Mouse (Mus musculus): ENCODE results near the gene Mettl8. TPM values are rescaled to one million over a fixed set of nuclear protein-coding genes. Genes with fewer than 3 reads are reported as not detected.

The Mettl8 gene
- polyA plus RNA-seq, 1 experiment, result 21.1 TPM

- no peak overlapping the region for H3K9ac ChIP-seq (ENCODE audit: low read depth, poor library complexity, severe bottlenecking)
- TF ChIP-seq POLR2A (IDR thresholded peaks at IDR 0.05; ENCODE audit: insufficient read depth, low read length) (no peak), CTCF (IDR thresholded peaks at IDR 0.05; ENCODE audit: low read depth, low read length) (no peak), EP300 (IDR thresholded peaks at IDR 0.05; ENCODE audit: insufficient read depth, low read depth, low read length) (no peak)
- no peaks in the 10 kb centered on the region for H3K4me1 ChIP-seq (ENCODE audit: control insufficient read depth, insufficient read depth, low read length)
- no peak overlapping the region for H3K4me3 ChIP-seq (ENCODE audit: low read depth, low read length)
- no peak overlapping the region for H3K27ac ChIP-seq (ENCODE audit: insufficient read depth, low read length)
- H3K27me3 ChIP-seq (ENCODE audit: control insufficient read depth, insufficient read depth, low read length, poor library complexity, severe bottlenecking), result no peaks in the 10 kb centered on the region
- no peaks in the 10 kb centered on the region for H3K9me3 ChIP-seq (replicated peaks; ENCODE audit: control insufficient read depth, insufficient read depth, low read length, poor library complexity, severe bottlenecking)
- no peaks in the 10 kb centered on the region for H3K36me3 ChIP-seq (ENCODE audit: control insufficient read depth, insufficient read depth, low read length, poor library complexity, severe bottlenecking)
These were observed 85.1 kb downstream of the Mettl8 start for GRCm38 (mm10) chr2:70970158-70970741.

GRCm38 (mm10) chr2:70968305-70968704, 87.1 kb downstream of the Mettl8 start:
- no peak overlapping the region for H3K9ac ChIP-seq (ENCODE audit: low read depth, poor library complexity, severe bottlenecking)

GRCm38 (mm10) chr2:70967216-70967615, 88.2 kb downstream of the Mettl8 start:
- no peaks in the 10 kb centered on the region for H3K4me1 ChIP-seq (ENCODE audit: control insufficient read depth, insufficient read depth, low read length)
- H3K36me3 ChIP-seq (ENCODE audit: control insufficient read depth, insufficient read depth, low read length, poor library complexity, severe bottlenecking), result no peaks in the 10 kb centered on the region
- H3K4me3 ChIP-seq (ENCODE audit: low read depth, low read length), result no peak overlapping the region
- H3K27me3 ChIP-seq (ENCODE audit: control insufficient read depth, insufficient read depth, low read length, poor library complexity, severe bottlenecking), result no peaks in the 10 kb centered on the region
- H3K9ac ChIP-seq (ENCODE audit: low read depth, poor library complexity, severe bottlenecking), result no peak overlapping the region
- no peak for TF ChIP-seq CTCF (IDR thresholded peaks at IDR 0.05; ENCODE audit: low read depth, low read length)
- TF ChIP-seq EP300 (IDR thresholded peaks at IDR 0.05; ENCODE audit: insufficient read depth, low read depth, low read length), result no peak
- no peak for TF ChIP-seq POLR2A (IDR thresholded peaks at IDR 0.05; ENCODE audit: insufficient read depth, low read length)
- H3K27ac ChIP-seq (ENCODE audit: insufficient read depth, low read length), result no peak overlapping the region
- no peaks in the 10 kb centered on the region for H3K9me3 ChIP-seq (replicated peaks; ENCODE audit: control insufficient read depth, insufficient read depth, low read length, poor library complexity, severe bottlenecking)

More at GRCm38 (mm10) chr2:70968305-70968704, 87.1 kb downstream of the Mettl8 start:
- no peaks in the 10 kb centered on the region for H3K4me1 ChIP-seq (ENCODE audit: control insufficient read depth, insufficient read depth, low read length)
- H3K27me3 ChIP-seq (ENCODE audit: control insufficient read depth, insufficient read depth, low read length, poor library complexity, severe bottlenecking), result no peaks in the 10 kb centered on the region
- H3K27ac ChIP-seq (ENCODE audit: insufficient read depth, low read length), result no peak overlapping the region
- TF ChIP-seq EP300 (IDR thresholded peaks at IDR 0.05; ENCODE audit: insufficient read depth, low read depth, low read length) (no peak), CTCF (IDR thresholded peaks at IDR 0.05; ENCODE audit: low read depth, low read length) (no peak), POLR2A (IDR thresholded peaks at IDR 0.05; ENCODE audit: insufficient read depth, low read length) (no peak)
- no peaks in the 10 kb centered on the region for H3K9me3 ChIP-seq (replicated peaks; ENCODE audit: control insufficient read depth, insufficient read depth, low read length, poor library complexity, severe bottlenecking)
- H3K36me3 ChIP-seq (ENCODE audit: control insufficient read depth, insufficient read depth, low read length, poor library complexity, severe bottlenecking), result no peaks in the 10 kb centered on the region
- no peak overlapping the region for H3K4me3 ChIP-seq (ENCODE audit: low read depth, low read length)

DNA sequence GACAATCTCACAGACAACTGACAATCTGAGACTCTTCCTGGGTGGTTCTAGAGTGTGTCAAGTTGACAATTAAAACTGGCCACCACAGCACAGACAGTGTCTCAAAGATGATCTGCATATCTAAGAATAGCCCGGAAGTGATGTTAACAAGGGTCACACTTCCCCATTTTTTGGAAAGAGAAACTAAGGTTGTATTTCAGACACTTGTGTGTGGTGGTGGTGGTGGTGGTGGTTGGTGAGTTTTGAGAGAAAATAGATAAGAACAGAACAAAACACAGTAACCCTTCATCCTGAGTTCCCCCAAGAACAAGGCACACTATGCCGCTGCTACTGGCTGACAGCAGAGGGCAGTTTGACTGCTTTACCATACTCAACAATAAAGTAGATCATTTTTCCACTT, 90.6 kb downstream of the Mettl8 start:
- no peak overlapping the region for H3K4me3 ChIP-seq (ENCODE audit: low read depth, low read length)
- H3K27me3 ChIP-seq (ENCODE audit: control insufficient read depth, insufficient read depth, low read length, poor library complexity, severe bottlenecking), result no peaks in the 10 kb centered on the region
- H3K9me3 ChIP-seq (replicated peaks; ENCODE audit: control insufficient read depth, insufficient read depth, low read length, poor library complexity, severe bottlenecking), result no peaks in the 10 kb centered on the region
- H3K9ac ChIP-seq (ENCODE audit: low read depth, poor library complexity, severe bottlenecking), result no peak overlapping the region
- no peak overlapping the region for H3K27ac ChIP-seq (ENCODE audit: insufficient read depth, low read length)
- no peak for TF ChIP-seq POLR2A (IDR thresholded peaks at IDR 0.05; ENCODE audit: insufficient read depth, low read length)
- no peak for TF ChIP-seq EP300 (IDR thresholded peaks at IDR 0.05; ENCODE audit: insufficient read depth, low read depth, low read length)
- no peak for TF ChIP-seq CTCF (IDR thresholded peaks at IDR 0.05; ENCODE audit: low read depth, low read length)
- no peaks in the 10 kb centered on the region for H3K36me3 ChIP-seq (ENCODE audit: control insufficient read depth, insufficient read depth, low read length, poor library complexity, severe bottlenecking)
- H3K4me1 ChIP-seq (ENCODE audit: control insufficient read depth, insufficient read depth, low read length), result no peaks in the 10 kb centered on the region

GRCm38 (mm10) chr2:70962921-70963320, 92.5 kb downstream of the Mettl8 start:
- no peak overlapping the region for H3K9ac ChIP-seq (ENCODE audit: low read depth, poor library complexity, severe bottlenecking)
- TF ChIP-seq CTCF (IDR thresholded peaks at IDR 0.05; ENCODE audit: low read depth, low read length), result no peak
- TF ChIP-seq EP300 (IDR thresholded peaks at IDR 0.05; ENCODE audit: insufficient read depth, low read depth, low read length), result no peak
- no peak for TF ChIP-seq POLR2A (IDR thresholded peaks at IDR 0.05; ENCODE audit: insufficient read depth, low read length)
- H3K4me1 ChIP-seq (ENCODE audit: control insufficient read depth, insufficient read depth, low read length), result no peaks in the 10 kb centered on the region
- no peak overlapping the region for H3K27ac ChIP-seq (ENCODE audit: insufficient read depth, low read length)
- no peaks in the 10 kb centered on the region for H3K36me3 ChIP-seq (ENCODE audit: control insufficient read depth, insufficient read depth, low read length, poor library complexity, severe bottlenecking)
- H3K4me3 ChIP-seq (ENCODE audit: low read depth, low read length), result no peak overlapping the region
- no peaks in the 10 kb centered on the region for H3K27me3 ChIP-seq (ENCODE audit: control insufficient read depth, insufficient read depth, low read length, poor library complexity, severe bottlenecking)
- H3K9me3 ChIP-seq (replicated peaks; ENCODE audit: control insufficient read depth, insufficient read depth, low read length, poor library complexity, severe bottlenecking), result no peaks in the 10 kb centered on the region

DNA sequence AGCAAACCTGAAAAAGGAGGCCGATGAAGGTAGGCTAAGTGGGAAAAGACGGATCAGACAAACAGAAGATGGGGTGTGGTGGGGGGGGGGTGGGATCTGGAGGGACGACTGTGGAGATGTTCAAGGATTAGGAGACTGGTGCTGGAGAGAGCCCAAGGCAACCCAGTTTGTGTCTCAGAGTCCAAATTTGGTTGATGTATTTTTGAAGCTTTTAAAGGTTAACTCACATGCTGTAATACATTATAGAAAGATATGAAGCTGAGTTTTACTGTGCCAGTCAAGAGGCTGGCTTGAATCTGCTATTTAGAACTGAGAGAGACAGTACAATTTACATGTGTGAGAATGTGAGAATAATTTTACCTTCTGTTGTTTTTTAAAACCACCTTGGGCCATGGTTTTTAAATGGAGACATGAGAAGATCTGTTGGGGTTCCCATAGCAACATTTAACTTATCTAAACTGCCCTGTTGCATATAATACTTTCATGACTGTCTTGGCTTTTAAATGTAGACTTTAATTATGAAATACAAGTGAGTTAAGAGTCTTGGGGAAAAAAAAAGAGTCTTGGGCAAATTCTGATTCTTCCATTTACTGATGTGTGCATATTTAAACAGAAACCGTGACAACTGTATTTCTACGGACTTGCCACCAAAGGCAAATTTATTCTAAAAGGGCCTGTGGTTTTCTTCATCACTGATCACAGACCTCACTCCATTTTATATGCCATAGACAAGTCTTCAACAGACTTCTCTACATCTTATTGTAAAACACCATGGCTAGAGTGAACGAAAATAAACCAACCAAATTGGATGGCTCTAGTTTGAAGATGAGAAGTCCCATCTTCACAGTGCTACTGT, 94.1 kb downstream of the Mettl8 start:
- no peak overlapping the region for H3K27ac ChIP-seq (ENCODE audit: insufficient read depth, low read length)
- no peaks in the 10 kb centered on the region; the same call in 1 of the 2 replicates for H3K27me3 ChIP-seq (ENCODE audit: control insufficient read depth, insufficient read depth, low read length, poor library complexity, severe bottlenecking)
- H3K9me3 ChIP-seq (replicated peaks; ENCODE audit: control insufficient read depth, insufficient read depth, low read length, poor library complexity, severe bottlenecking), result no peaks in the 10 kb centered on the region
- H3K9ac ChIP-seq (ENCODE audit: low read depth, poor library complexity, severe bottlenecking), result no peak overlapping the region
- no peaks in the 10 kb centered on the region for H3K36me3 ChIP-seq (ENCODE audit: control insufficient read depth, insufficient read depth, low read length, poor library complexity, severe bottlenecking)
- no peak for TF ChIP-seq EP300 (IDR thresholded peaks at IDR 0.05; ENCODE audit: insufficient read depth, low read depth, low read length)
- no peak for TF ChIP-seq POLR2A (IDR thresholded peaks at IDR 0.05; ENCODE audit: insufficient read depth, low read length)
- TF ChIP-seq CTCF (IDR thresholded peaks at IDR 0.05; ENCODE audit: low read depth, low read length), result no peak
- H3K4me3 ChIP-seq (ENCODE audit: low read depth, low read length), result no peak overlapping the region
- no peaks in the 10 kb centered on the region for H3K4me1 ChIP-seq (ENCODE audit: control insufficient read depth, insufficient read depth, low read length)

All from ES-Bruce4 (cell line).